Mouse (Mus musculus) heart, postnatal 25 days (tissue): ENCODE measurements around the gene 2210011C24Rik. TPM values are rescaled to one million over a fixed set of nuclear protein-coding genes. Genes with fewer than 3 reads are reported as not detected.
"Not testable (repeated sequence)": the region's sequence is repeated elsewhere in the genome, so short reads cannot be mapped to it uniquely, and the experiment has no call there.

Experiments used
- DNase-seq: peaks from one replicate; pipeline ENCODE4 v3.0.0; 2022; ENCODE audit warnings: low spot score
- intact Hi-C: fragments of 180-260 bp; cut with DNase I; formaldehyde crosslinking; loops from one replicate; pipeline ENCODE4 v1.15.1; 2025
- total RNA-seq, 2 experiments: library from RNA; stranded (reverse); gene quantifications; 2 replicates each; pipeline ENCODE4 v1.2.3; 2021

Gene 2210011C24Rik
- total RNA-seq, 2 experiments from 2014 or later, result 2.8 to 3.1 TPM

- intact Hi-C loops, result no loop called here
- no peak for DNase-seq
These were observed 11.1 kb upstream of the 2210011C24Rik start for GRCm38 (mm10) chr8:84023085-84023484.

DNA sequence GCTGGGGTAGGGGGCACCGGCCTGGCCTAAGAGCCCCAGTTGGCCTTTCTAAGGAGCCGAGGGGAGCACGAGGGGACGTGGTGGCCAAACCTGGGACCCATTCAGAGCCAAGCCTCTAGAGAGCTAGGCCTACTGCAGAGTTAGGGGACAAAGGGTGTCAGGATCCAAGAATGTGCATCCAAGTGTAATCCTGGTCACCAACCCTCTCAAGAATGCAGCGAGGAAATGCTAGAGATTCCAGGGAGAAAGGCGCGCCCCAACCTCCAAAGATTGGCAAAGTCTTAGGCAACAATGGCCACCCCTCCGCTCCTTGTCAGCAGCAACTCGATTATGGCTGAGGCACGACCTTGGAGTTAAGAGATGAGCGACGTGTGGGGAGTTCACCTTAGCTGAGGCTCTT is 9.6 kb upstream of the 2210011C24Rik start:
- intact Hi-C loops, result no loop called here
- DNase-seq, result no peak

- no peak for DNase-seq
- intact Hi-C loops, result no loop called here
These were observed 9.1 kb upstream of the 2210011C24Rik start, which contains the start of gene Palm3 for GRCm38 (mm10) chr8:84021096-84021495. Palm3 (plus strand) TSS chr8:84021471.

GRCm38 (mm10) chr8:84019738-84020137 is 7.8 kb upstream of the 2210011C24Rik start:
- DNase-seq, result no peak
- intact Hi-C loops, result no loop called here

DNA sequence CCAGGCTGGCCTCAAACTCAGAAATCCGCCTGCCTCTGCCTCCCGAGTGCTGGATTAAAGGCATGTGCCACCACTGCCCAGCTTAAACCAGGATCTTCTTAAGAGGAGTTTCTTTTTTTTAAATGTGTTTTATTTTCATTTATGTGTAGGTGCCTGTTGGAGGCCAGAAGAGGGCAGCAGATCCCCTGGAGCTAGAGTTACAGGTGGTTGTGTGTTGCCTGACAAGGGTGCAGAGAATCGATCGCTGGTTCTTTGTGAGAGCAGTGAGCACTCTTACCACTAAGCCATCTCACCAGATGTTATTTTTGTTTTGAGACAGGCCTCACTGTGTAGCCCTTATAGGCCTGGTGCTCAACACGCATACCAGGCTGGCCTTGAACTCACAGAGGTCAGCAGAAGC is 3.9 kb upstream of the 2210011C24Rik start:
- no peak for DNase-seq
- intact Hi-C loops, result no loop called here

DNA sequence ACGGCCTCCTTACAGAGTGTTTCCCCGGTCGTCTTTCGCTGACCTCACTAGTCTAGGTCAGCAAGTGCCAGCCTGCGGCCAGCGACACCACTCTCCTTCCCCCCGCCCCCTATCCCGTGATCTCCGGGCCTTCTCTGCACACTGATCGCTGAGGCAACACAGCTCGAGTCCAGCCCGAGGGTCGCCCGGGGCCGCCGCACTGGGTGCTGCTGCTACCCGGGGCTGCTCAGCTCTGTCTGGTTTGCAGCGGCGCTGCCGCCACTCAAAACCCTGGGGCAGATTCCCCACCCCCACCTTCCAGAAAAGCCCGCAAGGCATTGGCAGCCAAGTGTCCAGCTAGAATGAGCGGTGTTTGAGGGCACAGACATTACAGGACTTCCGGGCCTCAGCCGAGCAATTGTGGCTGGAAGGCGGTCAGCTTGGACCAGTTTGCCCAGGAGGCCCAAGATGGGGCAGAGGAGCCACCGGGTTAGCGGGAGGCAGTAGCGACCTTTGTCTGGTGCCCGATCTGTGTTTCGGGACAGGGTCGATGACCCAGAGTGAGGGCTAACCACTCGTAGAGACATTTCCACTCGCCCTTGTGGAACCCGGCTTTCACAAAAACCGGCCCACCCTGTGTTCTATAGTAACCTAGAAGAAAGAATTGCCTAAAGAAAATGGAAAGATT is 661 bp upstream of the 2210011C24Rik start:
- DNase-seq, result no peak
- intact Hi-C loops, result loop anchor here (5.0 kb wide), 1 partner anchor 60 kb away; no protein-coding TSS in a partner anchor

GRCm38 (mm10) chr8:84010625-84011611 is 1.1 kb downstream of the 2210011C24Rik start:
- DNase-seq, result peak; percentile 51
- intact Hi-C loops, result loop anchor here (5.0 kb wide), 1 partner anchor 61 kb away; no protein-coding TSS in a partner anchor

GRCm38 (mm10) chr8:84009876-84010275 is 2.1 kb downstream of the 2210011C24Rik start:
- intact Hi-C loops, result loop anchor here (5.0 kb wide), 2 partner anchors 62 to 262 kb away; partner anchors contain the start of gene Ccdc130
- DNase-seq, result peak; percentile 69

DNA sequence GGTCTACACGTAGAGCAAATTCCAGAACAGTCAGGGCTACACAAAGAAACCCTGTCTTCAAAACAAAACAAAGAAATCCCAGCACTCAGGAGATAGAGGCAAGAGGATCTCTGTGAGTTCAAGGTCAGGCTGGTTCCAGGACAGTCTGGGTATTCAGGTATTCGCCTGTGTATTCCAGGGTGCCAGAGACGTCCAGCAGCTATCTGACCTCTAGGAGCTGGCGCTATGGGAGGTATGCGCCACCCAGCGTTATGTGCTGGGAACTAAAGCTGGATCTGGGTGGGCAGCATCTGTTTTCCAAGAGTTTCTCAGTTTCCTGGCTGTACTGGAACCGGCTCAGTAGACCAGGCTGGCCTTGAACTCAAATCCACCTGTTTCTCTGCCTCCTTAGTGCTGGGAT is 3.6 kb downstream of the 2210011C24Rik start:
- intact Hi-C loops, result loop anchor here (5.0 kb wide), 1 partner anchor 264 kb away; the partner anchor contains the start of gene Ccdc130
- no peak for DNase-seq

DNA sequence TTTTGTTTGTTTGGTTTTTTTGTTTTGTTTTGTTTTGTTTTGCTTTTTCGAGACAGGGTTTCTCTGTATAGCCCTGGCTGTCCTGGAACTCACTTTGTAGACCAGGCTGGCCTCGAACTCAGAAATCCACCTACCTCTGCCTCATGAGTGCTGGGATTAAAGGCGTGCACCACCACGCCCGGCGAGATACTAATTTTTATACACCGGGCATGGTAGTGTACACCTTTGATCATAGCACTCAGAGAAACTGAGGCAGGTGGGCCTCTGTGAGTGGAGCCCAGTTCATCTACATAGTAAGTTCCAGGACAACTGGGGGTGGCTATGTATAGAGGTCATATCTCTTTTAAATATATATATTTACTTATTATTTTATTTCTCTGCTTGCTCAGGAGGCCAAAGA is 6.5 kb downstream of the 2210011C24Rik start:
- intact Hi-C loops, result loop anchor here (5.0 kb wide), 1 partner anchor 267 kb away; the partner anchor contains the start of gene Ccdc130
- not testable (repeated sequence) for DNase-seq

GRCm38 (mm10) chr8:84004533-84005201 is 7.3 kb downstream of the 2210011C24Rik start:
- intact Hi-C loops, result loop anchor here (5.0 kb wide), 1 partner anchor 268 kb away; the partner anchor contains the start of gene Ccdc130
- peak; percentile 91 for DNase-seq

DNA sequence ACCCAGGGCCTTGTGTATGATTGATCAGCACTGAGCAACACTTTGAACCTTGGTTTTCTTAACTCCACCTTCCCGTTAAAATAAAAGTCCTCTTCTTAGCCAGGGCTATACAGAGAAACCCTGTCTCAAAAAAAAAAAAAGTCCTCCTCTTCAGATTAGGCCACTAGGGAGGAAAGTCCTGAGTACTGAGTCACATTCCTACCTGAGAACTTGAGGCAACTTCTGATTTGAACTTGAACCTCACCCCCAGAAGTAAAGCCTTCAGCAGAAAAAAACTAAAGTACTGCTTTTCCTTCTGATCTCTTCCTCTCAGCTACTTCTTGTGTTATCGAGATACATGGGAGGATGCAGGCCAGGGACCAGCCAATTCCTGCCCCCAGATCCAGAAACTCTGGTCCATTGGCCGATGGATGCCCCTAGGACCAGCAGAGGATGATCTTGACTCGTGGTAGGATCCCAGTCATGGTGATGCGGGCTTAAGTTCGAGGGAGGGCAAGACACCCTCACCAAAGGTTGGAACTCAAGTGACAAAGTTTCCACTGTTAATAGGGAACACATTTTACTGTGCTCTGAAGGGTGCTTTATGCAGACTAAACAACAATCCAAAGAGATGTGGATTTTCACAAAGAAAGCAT is 8.2 kb downstream of the 2210011C24Rik start:
- intact Hi-C loops, result no loop called here
- no peak for DNase-seq

DNA sequence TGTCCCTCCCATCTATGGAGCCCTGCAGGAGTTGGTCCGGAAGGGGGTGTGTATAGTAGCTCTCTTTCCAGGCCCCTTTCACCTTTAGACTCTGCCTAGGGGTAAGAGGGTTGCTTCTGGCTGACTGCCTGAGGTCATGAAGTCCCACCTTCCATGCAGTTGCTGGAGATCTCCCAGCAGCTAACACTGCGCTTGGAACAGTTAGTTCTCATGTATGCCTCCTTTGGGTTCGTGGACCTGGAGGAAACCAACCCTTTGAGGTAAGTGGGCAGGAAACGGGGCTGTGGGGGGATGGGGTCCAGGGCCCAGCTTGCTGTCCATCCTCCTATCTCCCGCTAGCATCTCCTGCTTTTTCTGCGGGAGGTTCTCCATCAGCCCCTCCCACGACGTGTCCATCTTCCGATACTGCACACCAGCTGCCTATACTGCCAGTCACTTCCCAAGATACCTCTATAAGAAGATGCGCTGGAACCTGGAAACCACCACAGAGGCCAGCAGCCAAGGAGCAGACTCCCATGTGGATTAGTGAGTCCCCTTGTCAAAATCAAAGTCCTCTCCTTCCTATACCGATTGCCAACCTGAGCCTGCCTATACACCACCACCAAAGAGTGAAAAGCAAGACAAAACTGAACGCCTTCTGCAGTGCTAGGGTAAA is 8.9 kb downstream of the 2210011C24Rik start:
- no peak for DNase-seq
- intact Hi-C loops, result no loop called here

GRCm38 (mm10) chr8:84001281-84002000 is 10.5 kb downstream of the 2210011C24Rik start, which contains the start of gene 1700067K01Rik:
1700067K01Rik (plus strand) TSS chr8:84001502.
- DNase-seq, result no peak
- intact Hi-C loops, result no loop called here

GRCm38 (mm10) chr8:83999825-84000224 is 12.1 kb downstream of the 2210011C24Rik start:
- intact Hi-C loops, result no loop called here
- no peak for DNase-seq

DNA sequence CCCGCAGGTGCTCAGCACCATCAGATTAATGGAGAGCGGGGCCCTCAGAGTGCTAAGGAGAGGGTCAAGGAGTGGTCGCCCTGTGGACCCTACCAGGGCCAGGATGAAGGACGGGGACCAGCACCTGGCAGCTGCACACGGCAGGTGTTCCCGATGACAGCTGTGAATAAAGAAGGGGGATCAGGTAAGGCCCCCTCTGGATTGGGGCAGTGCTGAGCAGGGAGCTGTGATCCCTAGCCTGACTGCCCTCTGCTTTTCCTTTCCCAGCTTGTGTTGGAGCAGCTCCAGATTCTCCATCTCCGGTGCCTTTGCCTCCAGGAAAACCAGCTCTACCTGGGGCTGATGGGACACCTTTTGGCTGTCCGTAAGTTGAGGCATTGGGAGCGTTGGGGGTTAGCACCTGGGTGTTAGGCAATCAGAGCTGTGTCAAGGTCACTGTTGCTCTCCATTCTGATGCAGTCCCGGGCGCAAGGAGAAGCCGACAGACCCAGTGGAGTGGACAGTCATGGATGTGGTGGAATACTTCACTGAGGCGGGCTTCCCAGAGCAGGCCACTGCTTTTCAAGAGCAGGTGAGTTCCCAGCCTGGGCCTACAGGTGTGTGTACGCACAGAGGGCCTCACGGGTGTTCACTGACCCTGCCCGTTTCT is 12.8 kb downstream of the 2210011C24Rik start:
- DNase-seq, result no peak
- intact Hi-C loops, result no loop called here

GRCm38 (mm10) chr8:83998231-83999056 is 13.5 kb downstream of the 2210011C24Rik start:
- intact Hi-C loops, result no loop called here

More at GRCm38 (mm10) chr8:83998231-83999056, 13.5 kb downstream of the 2210011C24Rik start:
- DNase-seq, result no peak
